Mouse (Mus musculus) thymus, adult 2 months (tissue): ENCODE data around the gene Zfhx3.

Experiments
- CTCF ChIP-seq: fragments of 200-500 bp; IDR thresholded peaks from 2 replicates; pipeline ENCODE4 v1.5.1; 2012; ENCODE audit warnings: mild to moderate bottlenecking, control low read depth, low read length, moderate library complexity, borderline replicate concordance; ENCODE audit not compliant: control insufficient read depth, poor library complexity, insufficient read depth; ENCODE audit errors: extremely low read depth
- POLR2A ChIP-seq: fragments of 200-500 bp; IDR thresholded peaks from 2 replicates; pipeline ENCODE4 v1.6.1; 2012; ENCODE audit warnings: mild to moderate bottlenecking, low read length, control low read depth, moderate library complexity; ENCODE audit not compliant: control insufficient read depth, poor library complexity, insufficient read depth; ENCODE audit errors: extremely low read depth

DNA sequence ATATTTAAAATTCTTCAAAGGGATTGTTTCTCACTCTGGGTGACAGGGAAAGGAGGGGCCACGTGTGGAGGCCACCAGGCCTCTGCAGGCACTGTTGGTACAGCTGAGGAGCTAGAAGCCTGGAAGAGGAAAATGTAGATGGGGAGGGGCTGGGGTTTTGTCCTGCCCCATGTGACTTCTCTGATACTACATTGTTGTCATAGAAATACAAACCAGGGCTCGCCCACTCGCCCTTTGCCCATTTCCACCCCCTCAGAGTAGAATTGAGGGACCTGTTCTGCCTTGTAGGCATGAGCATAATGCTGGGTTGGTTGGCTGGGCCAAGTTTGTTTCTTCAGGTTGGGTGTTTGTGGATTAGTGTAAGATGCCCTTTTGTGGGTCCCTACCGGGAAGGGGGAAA lies 942.5 kb downstream of the Zfhx3 start:
- TF ChIP-seq CTCF (no peak), POLR2A (no peak)
